Mouse (Mus musculus) CH12.LX (cell line): ENCODE measurements around the gene Gm12216. TPM values are rescaled to one million over a fixed set of nuclear protein-coding genes. Genes with fewer than 3 reads are reported as not detected.

Experiments used
- DNase-seq: peaks from one replicate; pipeline ENCODE4 v3.0.0-alpha.2; 2013; ENCODE audit errors: extremely low read depth
- H3K27ac ChIP-seq: 2 replicates; pipeline ENCODE4 v1.5.1; 2012; ENCODE audit warnings: low read depth, mild to moderate bottlenecking, control low read depth, moderate library complexity; ENCODE audit not compliant: insufficient read depth
- H3K27me3 ChIP-seq: replicated peaks from 2 replicates; pipeline ENCODE3; 2012; ENCODE audit warnings: inconsistent platforms
- H3K36me3 ChIP-seq, 2 experiments: replicated peaks in 1 of 2; 2 replicates each; pipeline versions ENCODE3 to v1.6.1; 2012; ENCODE audit warnings: inconsistent platforms in 1 of 2, low read length in 1 of 2, mild to moderate bottlenecking in 1 of 2, mixed read lengths in 1 of 2, moderate library complexity in 1 of 2; ENCODE audit not compliant: control insufficient read depth in 1 of 2, insufficient read depth in 1 of 2
- H3K4me1 ChIP-seq, 2 experiments: 2 replicates each; pipeline ENCODE4 v1.6.1; 2012; ENCODE audit warnings: inconsistent platforms in 1 of 2, moderate library complexity in 1 of 2; ENCODE audit not compliant: insufficient read depth in 2 of 2, control insufficient read depth in 1 of 2
- H3K4me2 ChIP-seq: 2 replicates; pipeline ENCODE4 v1.6.1; 2012; ENCODE audit warnings: low read depth, mild to moderate bottlenecking, control low read depth; ENCODE audit not compliant: poor library complexity, insufficient read depth, severe bottlenecking
- H3K4me3 ChIP-seq, 3 experiments: fragments of 150-350 bp in 1 of 3; sonication (generic) in 1 of 3; replicated peaks in 1 of 3; 2 replicates each; pipeline versions ENCODE3 to v1.5.1; 2011 to 2012; ENCODE audit warnings: low read depth in 2 of 3, low read length in 2 of 3, mild to moderate bottlenecking in 2 of 3, moderate library complexity in 2 of 3, control low read depth in 1 of 3, improper control_type of control experiment in 1 of 3, inconsistent platforms in 1 of 3, mixed read lengths in 1 of 3; ENCODE audit not compliant: poor library complexity in 1 of 3
- H3K79me2 ChIP-seq: replicated peaks from 2 replicates; pipeline ENCODE4 v1.6.1; 2012; ENCODE audit warnings: mild to moderate bottlenecking, moderate library complexity; ENCODE audit not compliant: control insufficient read depth, poor library complexity, insufficient read depth, severe bottlenecking; ENCODE audit errors: extremely low read depth
- H3K9ac ChIP-seq: 2 replicates; pipeline ENCODE4 v1.6.1; 2012; ENCODE audit warnings: low read depth, mild to moderate bottlenecking, control low read depth, moderate library complexity; ENCODE audit not compliant: insufficient read depth
- H3K9me3 ChIP-seq: replicated peaks from 2 replicates; pipeline ENCODE3; 2012; ENCODE audit warnings: low read length, inconsistent platforms, mixed read lengths
- BHLHE40 ChIP-seq: IDR thresholded peaks from 2 replicates; pipeline ENCODE4 v1.6.1; 2011; ENCODE audit warnings: mild to moderate bottlenecking, low read depth, low read length, improper control_type of control experiment
- CHD1 ChIP-seq: IDR thresholded peaks from 2 replicates; pipeline ENCODE4 v1.6.1; 2012; ENCODE audit warnings: low read depth, low read length, improper control_type of control experiment, inconsistent platforms
- CHD2 ChIP-seq: IDR thresholded peaks from 2 replicates; pipeline ENCODE4 v1.6.1; 2011; ENCODE audit warnings: low read length, improper control_type of control experiment
- CTCF ChIP-seq, 2 experiments: IDR thresholded peaks in 1 of 2; conservative IDR thresholded peaks in 1 of 2; 2 replicates each; pipeline ENCODE4 v1.5.1; 2011 to 2012; ENCODE audit warnings: low read depth in 2 of 2, low read length in 2 of 2, improper control_type of control experiment in 1 of 2, inconsistent platforms in 1 of 2, mild to moderate bottlenecking in 1 of 2, moderate library complexity in 1 of 2
- EP300 ChIP-seq: IDR thresholded peaks from 2 replicates; pipeline ENCODE4 v1.6.1; 2011; ENCODE audit warnings: low read length, improper control_type of control experiment
- HCFC1 ChIP-seq: IDR thresholded peaks from 2 replicates; pipeline ENCODE4 v1.6.1; 2012; ENCODE audit warnings: low read depth, mild to moderate bottlenecking, inconsistent platforms, low read length, improper control_type of control experiment
- IRF4 ChIP-seq: IDR thresholded peaks from 2 replicates; pipeline ENCODE4 v1.6.1; 2014; ENCODE audit warnings: low read depth, mild to moderate bottlenecking, inconsistent platforms, low read length, improper control_type of control experiment
- JUN ChIP-seq: IDR thresholded peaks from 2 replicates; pipeline ENCODE4 v1.6.1; 2011; ENCODE audit warnings: low read depth, mild to moderate bottlenecking, low read length, improper control_type of control experiment, moderate library complexity; ENCODE audit not compliant: insufficient read depth
- JUND ChIP-seq: conservative IDR thresholded peaks from 2 replicates; pipeline ENCODE4 v1.6.1; 2011; ENCODE audit warnings: low read depth, low read length, improper control_type of control experiment
- KAT2A ChIP-seq: IDR thresholded peaks from 2 replicates; pipeline ENCODE4 v1.6.1; 2012; ENCODE audit warnings: low read length, improper control_type of control experiment, inconsistent platforms; ENCODE audit not compliant: insufficient replicate concordance
- MAFK ChIP-seq: IDR thresholded peaks from 2 replicates; pipeline ENCODE4 v1.6.1; 2011; ENCODE audit warnings: low read length, improper control_type of control experiment; ENCODE audit not compliant: insufficient replicate concordance
- MAX ChIP-seq: IDR thresholded peaks from 2 replicates; pipeline ENCODE4 v1.6.1; 2011; ENCODE audit warnings: low read length, improper control_type of control experiment
- MXI1 ChIP-seq: IDR thresholded peaks from 2 replicates; pipeline ENCODE4 v1.6.1; 2011; ENCODE audit warnings: mild to moderate bottlenecking, low read depth, low read length, improper control_type of control experiment
- MYC ChIP-seq: IDR thresholded peaks from 2 replicates; pipeline ENCODE4 v1.6.1; 2011; ENCODE audit warnings: low read depth, mild to moderate bottlenecking, improper control_type of control experiment, low read length
- NELFE ChIP-seq: IDR thresholded peaks from 2 replicates; pipeline ENCODE4 v1.6.1; 2011; ENCODE audit warnings: low read depth, low read length, improper control_type of control experiment
- NRF1 ChIP-seq: IDR thresholded peaks from 2 replicates; pipeline ENCODE4 v1.6.1; 2014; ENCODE audit warnings: low read depth, mild to moderate bottlenecking, inconsistent platforms, low read length, improper control_type of control experiment, moderate library complexity
- PAX5 ChIP-seq: IDR thresholded peaks from 2 replicates; pipeline ENCODE4 v1.6.1; 2012; ENCODE audit warnings: low read length, inconsistent platforms, mixed read lengths
- POLR2A ChIP-seq: IDR thresholded peaks from 2 replicates; pipeline ENCODE4 v1.6.1; 2011; ENCODE audit warnings: low read depth, mild to moderate bottlenecking, improper control_type of control experiment, low read length
- RAD21 ChIP-seq: IDR thresholded peaks from 2 replicates; pipeline ENCODE4 v1.6.1; 2011; ENCODE audit warnings: low read depth, mild to moderate bottlenecking, low read length, improper control_type of control experiment, moderate library complexity
- SMC3 ChIP-seq: IDR thresholded peaks from 2 replicates; pipeline ENCODE4 v1.6.1; 2011; ENCODE audit warnings: low read depth, low read length, improper control_type of control experiment
- TBP ChIP-seq: conservative IDR thresholded peaks from 2 replicates; pipeline ENCODE4 v1.6.1; 2011; ENCODE audit warnings: low read depth, low read length, improper control_type of control experiment
- TCF12 ChIP-seq: IDR thresholded peaks from 2 replicates; pipeline ENCODE4 v1.6.1; 2014; ENCODE audit warnings: low read depth, mild to moderate bottlenecking, inconsistent platforms, low read length, improper control_type of control experiment
- USF1 ChIP-seq: IDR thresholded peaks from 2 replicates; pipeline ENCODE4 v1.6.1; 2014; ENCODE audit warnings: low read depth, mild to moderate bottlenecking, inconsistent platforms, low read length, improper control_type of control experiment
- USF2 ChIP-seq: conservative IDR thresholded peaks from 2 replicates; pipeline ENCODE4 v1.6.1; 2011; ENCODE audit warnings: low read depth, low read length, improper control_type of control experiment
- ZC3H11A ChIP-seq: IDR thresholded peaks from 2 replicates; pipeline ENCODE4 v1.6.1; 2012; ENCODE audit warnings: low read depth, mild to moderate bottlenecking, inconsistent platforms, low read length, improper control_type of control experiment
- dilution Hi-C: fragments of 300-500 bp; cut with MboI; formaldehyde crosslinking; loops from 2 replicates; pipeline ENCODE4 v1.14.3; 2020; ENCODE audit warnings: low sequenced_read_pairs; ENCODE audit not compliant: extremely low pct_unique_long_range_greater_than_20kb, extremely low pct_ligation_motif_present
- in situ Hi-C: fragments of 300-500 bp; cut with MboI; formaldehyde crosslinking; loops from 3 replicates; pipeline ENCODE4 v1.14.3; 2019; ENCODE audit warnings: low sequenced_read_pairs, low pct_ligation_motif_present, low pct_unique_long_range_greater_than_20kb, mixed read lengths
- polyA plus RNA-seq: library from polyadenylated mRNA; unstranded; fragments of >175 nt; gene quantifications from 2 replicates; pipeline ENCODE4 v1.2.1, GENCODE M21; 2012; ENCODE audit warnings: low read depth; ENCODE audit not compliant: insufficient read length
- total RNA-seq, 2 experiments: library from RNA; depleted of rRNA; stranded (reverse); fragments of 300-350 nt in 1 of 2; fragments of >200 nt in 1 of 2; gene quantifications; 2 replicates each; pipeline ENCODE4 v1.2.3; 2012 to 2014

The Gm12216 gene
- total and polyA plus RNA-seq, 3 experiments: 0.56 to 2.7 (median 0.77) TPM

- dilution Hi-C loops: no loop called here
- Histone ChIP-seq H3K36me3 (peaks cover 71 to 77% of the 10 kb centered on the region in 2 experiments), H3K27me3 (no peaks in the 10 kb centered on the region), H3K79me2 (peaks cover 55% of the 10 kb centered on the region), H3K27ac (no peak overlapping the region), H3K4me3 (no peak overlapping the region), H3K9me3 (no peaks in the 10 kb centered on the region), H3K4me1 (peaks cover 29 to 61% of the 10 kb centered on the region in 2 experiments), H3K4me2 (no peak overlapping the region), H3K9ac (no peak overlapping the region)
- no peak for TF ChIP-seq MAFK
- no peak for TF ChIP-seq IRF4
- no peak for TF ChIP-seq HCFC1
- no peak for TF ChIP-seq BHLHE40
- TF ChIP-seq RAD21: no peak
- no peak for TF ChIP-seq JUN
- no peak for TF ChIP-seq TBP
- TF ChIP-seq NELFE: no peak
- no peak for TF ChIP-seq KAT2A
- TF ChIP-seq MAX: no peak
- TF ChIP-seq ZC3H11A: no peak
- TF ChIP-seq MXI1: no peak
- no peak for TF ChIP-seq CHD2
- TF ChIP-seq JUND: no peak
- TF ChIP-seq MYC: no peak
- TF ChIP-seq SMC3: no peak
- TF ChIP-seq CTCF (conservative IDR thresholded peaks at IDR 0.05 in 1 of 2, IDR thresholded peaks at IDR 0.05 in 1 of 2; ENCODE audit: low read depth in 2 of 2, low read length in 2 of 2): no peak
- in situ Hi-C loops: no loop called here
- no peak for DNase-seq
Measured at GRCm38 (mm10) chr11:53773641-53774360, 85.3 kb downstream of the Gm12216 start.

GRCm38 (mm10) chr11:53773087-53773486 is 86.0 kb downstream of the Gm12216 start, which contains the start of gene Gm17334:
TSS of gene Gm17334 (minus strand) at chr11:53773187.
- Histone ChIP-seq H3K36me3 (peaks cover 64 to 70% of the 10 kb centered on the region in 2 experiments), H3K4me3 (peak within 1 kb of the TSS; percentile 21 to 98 (median 93)), H3K4me2 (peak within 1 kb of the TSS; percentile 68), H3K79me2 (peaks cover 55% of the 10 kb centered on the region), H3K27ac (no peak within 1 kb of the TSS), H3K9me3 (no peaks in the 10 kb centered on the region), H3K9ac (peak within 1 kb of the TSS; percentile 78; the same call in 1 of the 2 replicates), H3K4me1 (peaks cover 31 to 62% of the 10 kb centered on the region in 2 experiments), H3K27me3 (no peaks in the 10 kb centered on the region)
- no peak for DNase-seq
- in situ Hi-C loops: no loop called here
- TF ChIP-seq TCF12 (no peak), NRF1 (no peak), POLR2A (no peak), USF2 (no peak), PAX5 (no peak), USF1 (no peak), EP300 (no peak), MXI1 (no peak), CHD1 (no peak; the same call in 1 of the 2 replicates), KAT2A (no peak), CHD2 (no peak), JUND (no peak), ZC3H11A (no peak), CTCF (conservative IDR thresholded peaks at IDR 0.05 in 1 of 2, IDR thresholded peaks at IDR 0.05 in 1 of 2; ENCODE audit: low read depth in 2 of 2, low read length in 2 of 2) (no peak)
- dilution Hi-C loops: no loop called here
